11 mouse cellular contexts compared by ENCODE assay signal in the genomic region with DNA sequence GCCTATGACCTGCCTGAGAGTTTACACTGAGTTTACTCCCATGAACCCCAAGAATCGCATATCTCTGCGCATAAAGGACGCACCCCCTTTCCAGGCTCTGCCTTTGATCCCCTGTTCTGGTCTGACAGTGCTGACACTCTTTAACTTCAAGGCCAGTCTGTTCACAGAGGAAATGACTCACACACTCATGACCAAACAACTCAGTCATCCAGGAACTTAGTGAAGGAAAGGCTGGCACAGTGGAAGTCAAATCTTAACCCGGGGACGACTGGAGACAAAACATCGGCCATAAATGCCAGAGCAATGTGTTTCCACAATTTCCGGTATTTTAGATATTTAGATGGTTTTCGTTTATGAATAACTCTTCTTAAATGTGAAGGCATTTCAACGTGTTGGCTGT. TPM values are rescaled to one million over a fixed set of nuclear protein-coding genes. Genes with fewer than 3 reads are reported as not detected.
DNase-seq lines count a peak whose midpoint lies in the region; ATAC-seq lines count a peak whose summit lies in the region.
"Had no signal": no experiment of that assay in that cellular context is flagged by ENCODE, and none has a peak within 500 bp of the region (broad histone marks: within the 10 kb centered on the region; RNA-seq: fewer than 3 reads in every experiment).

No protein-coding gene starts in this region.

- H3K4me1 ChIP-seq in kidney, embryonic 15.5 days = 0 out of 2 replicates have a peak, but pooled peaks cover 14% of the 10 kb centered on the region
- peaks cover 49% of the 10 kb centered on the region for H3K4me1 ChIP-seq in heart, embryonic 13.5 days
- H3K4me1 ChIP-seq in forebrain, embryonic 10.5 days = no peaks in the 10 kb centered on the region
- H3K4me1 ChIP-seq: forebrain, embryonic 15.5 days had no signal

- no peak for ATAC-seq in kidney, embryonic 15.5 days (replicated peaks; ENCODE audit: low FRiP score)
- ATAC-seq in heart, embryonic 13.5 days (ENCODE audit: extremely low read depth, insufficient number of reproducible peaks, low FRiP score, low TSS enrichment) = no peak
- ATAC-seq in megakaryocyte, adult 5-6 weeks (ENCODE audit: poor library complexity, severe bottlenecking) = peak; percentile 78
- ATAC-seq: forebrain, embryonic 15.5 days had no signal

- H3K9ac ChIP-seq in kidney, embryonic 15.5 days = no peak overlapping the region
- H3K9ac ChIP-seq in heart, embryonic 13.5 days = peak overlapping the region; percentile 72
- H3K9ac ChIP-seq: forebrain, embryonic 15.5 days had no signal

- WGBS in kidney, embryonic 15.5 days = 59% methylated on average over 9 of the region's 9 CpGs
- WGBS in heart, embryonic 13.5 days = 37% methylated on average over 9 of the region's 9 CpGs
- 90% methylated on average over 9 of the region's 9 CpGs for WGBS in forebrain, embryonic 10.5 days

- H3K4me2 ChIP-seq in kidney, embryonic 15.5 days = no peak overlapping the region
- 0 out of 2 replicates have a peak overlapping the region, but pooled peaks have one; percentile 3 for H3K4me2 ChIP-seq in heart, embryonic 13.5 days
- H3K4me2 ChIP-seq: forebrain, embryonic 15.5 days had no signal

- H3K27ac ChIP-seq in kidney, embryonic 15.5 days = 0 out of 2 replicates have a peak overlapping the region, but pooled peaks have one; percentile 28
- peak overlapping the region; percentile 96 for H3K27ac ChIP-seq in heart, embryonic 13.5 days (replicated peaks)
- H3K27ac ChIP-seq in forebrain, embryonic 10.5 days = no peak overlapping the region
- H3K27ac ChIP-seq: forebrain, embryonic 15.5 days had no signal

- H3K9me3 ChIP-seq in kidney, embryonic 15.5 days (replicated peaks) = peaks cover 3% of the 10 kb centered on the region; the same call in 1 of the 2 replicates
- no peaks in the 10 kb centered on the region; the same call in 1 of the 2 replicates for H3K9me3 ChIP-seq in heart, embryonic 13.5 days
- peaks cover 16% of the 10 kb centered on the region; the same call in 1 of the 2 replicates for H3K9me3 ChIP-seq in forebrain, embryonic 10.5 days
- H3K9me3 ChIP-seq: forebrain, embryonic 15.5 days had no signal

- DNase-seq in kidney, postnatal 14 days = no peak
- peak; percentile 9 for DNase-seq in T-cell, adult 2 months (ENCODE audit: low spot score)
- DNase-seq in forebrain, embryonic 10.5 days (ENCODE audit: extremely low spot score, low spot score) = no peak
- DNase-seq in layer of hippocampus, postnatal 10 days (ENCODE audit: low spot score in 2 of 2) = no peak
- DNase-seq in cerebellum, postnatal 36 days = no peak
- DNase-seq: cerebellum, adult 2 months had no signal

- no peaks in the 10 kb centered on the region for H3K36me3 ChIP-seq in kidney, embryonic 15.5 days
- H3K36me3 ChIP-seq in heart, embryonic 13.5 days = peaks cover 34% of the 10 kb centered on the region
- peaks cover 22% of the 10 kb centered on the region; the same call in 1 of the 2 replicates for H3K36me3 ChIP-seq in forebrain, embryonic 10.5 days (replicated peaks)
- H3K36me3 ChIP-seq: forebrain, embryonic 15.5 days had no signal

- no peaks in the 10 kb centered on the region for H3K27me3 ChIP-seq in kidney, embryonic 15.5 days
- H3K27me3 ChIP-seq in heart, embryonic 13.5 days (replicated peaks) = no peaks in the 10 kb centered on the region
- no peaks in the 10 kb centered on the region for H3K27me3 ChIP-seq in forebrain, embryonic 10.5 days (ENCODE audit: poor library complexity, severe bottlenecking)
- H3K27me3 ChIP-seq: forebrain, embryonic 15.5 days had no signal

- H3K4me3 ChIP-seq in kidney, embryonic 15.5 days (replicated peaks) = no peak overlapping the region
- no peak overlapping the region for H3K4me3 ChIP-seq in heart, embryonic 13.5 days
- no peak overlapping the region for H3K4me3 ChIP-seq in forebrain, embryonic 10.5 days
- H3K4me3 ChIP-seq: forebrain, embryonic 15.5 days had no signal

RNA-seq across cellular contexts. Expression of gene Lrrfip1, which starts 25.4 kb away (rescaled TPM):
- polyA plus RNA-seq in kidney, embryonic 15.5 days (2015; fragmentation: Nextera tagmentation; extraction: Ambion mirVana) = 42.6 and 43.9 TPM in 2 replicates
- 122 and 137 TPM in 2 replicates for polyA plus RNA-seq in heart, embryonic 13.5 days (2015; fragmentation: Nextera tagmentation; extraction: Ambion mirVana)
- 123 and 128 TPM in 2 replicates for total RNA-seq in megakaryocyte, adult 5-6 weeks (2015)
- 228 and 254 TPM in 2 replicates for total RNA-seq in megakaryocyte, adult 5-6 weeks (2017)
- polyA plus RNA-seq in forebrain, embryonic 10.5 days (2016; fragmentation: Nextera tagmentation; extraction: Ambion mirVana) = 25.1 and 26.4 TPM in 2 replicates
- 10 to 100 TPM; 73.9 to 88.3 TPM for total RNA-seq in layer of hippocampus, postnatal 10 days (2021)

RNA-seq across cellular contexts. Expression of gene Rab17, which starts 54.5 kb away (rescaled TPM):
- polyA plus RNA-seq in kidney, embryonic 15.5 days (2015; fragmentation: Nextera tagmentation; extraction: Ambion mirVana) = 8.3 and 9.6 TPM in 2 replicates
- 0.57 and 1.5 TPM in 2 replicates for polyA plus RNA-seq in heart, embryonic 13.5 days (2015; fragmentation: Nextera tagmentation; extraction: Ambion mirVana)
- not detected in 2 replicates for total RNA-seq in megakaryocyte, adult 5-6 weeks (2015)
- not detected in 2 replicates for total RNA-seq in megakaryocyte, adult 5-6 weeks (2017)
- polyA plus RNA-seq in forebrain, embryonic 10.5 days (2016; fragmentation: Nextera tagmentation; extraction: Ambion mirVana) = 0.10 and 0.22 TPM in 2 replicates
- total RNA-seq in layer of hippocampus, postnatal 10 days (2021) = under 1 TPM in 1 of 2 experiments, not detected in 1; 0.40 TPM
- total RNA-seq: layer of hippocampus, adult 18-20 months had no signal
- polyA plus RNA-seq: cerebellum, adult 2 months had no signal
